Mouse (Mus musculus): Measurements from ENCODE around the gene Egr2. TPM values are rescaled to one million over a fixed set of nuclear protein-coding genes. Genes with fewer than 3 reads are reported as not detected.
A peak's percentile ranks its signal among the peaks of the same experiment; 100 is the strongest.

Gene Egr2
- total and polyA plus RNA-seq, 3 experiments: 1.0 to 4.7 (median 3.1) TPM

DNA sequence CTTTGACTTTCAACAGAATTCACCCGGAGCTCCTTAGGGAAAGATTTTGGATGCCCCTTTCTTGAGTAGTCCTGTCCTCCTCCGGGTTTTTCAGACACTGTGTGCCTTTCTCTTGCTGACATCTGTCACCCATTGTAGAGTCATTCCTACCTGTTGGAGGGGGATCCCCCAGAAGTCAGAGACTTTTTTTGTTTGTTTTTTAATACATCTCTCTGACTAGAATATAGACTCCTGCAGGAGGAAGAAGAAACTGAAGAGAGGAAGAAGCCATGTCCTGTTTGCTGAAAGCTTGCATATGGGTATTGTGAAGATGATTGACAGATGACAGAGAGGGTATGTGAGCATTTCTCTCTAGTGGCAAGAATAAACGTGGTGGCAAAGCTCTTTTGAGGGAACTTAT is 30.0 kb upstream of the Egr2 start:
- Histone ChIP-seq H3K27ac (ENCODE audit: insufficient read depth, low read depth) (no peak overlapping the region), H3K4me3 (replicated peaks in 1 of 3; ENCODE audit: low read depth in 2 of 3, low read length in 2 of 3, poor library complexity in 1 of 3) (no peak overlapping the region), H3K27me3 (replicated peaks) (no peaks in the 10 kb centered on the region), H3K4me2 (ENCODE audit: insufficient read depth, low read depth, poor library complexity, severe bottlenecking) (no peak overlapping the region), H3K36me3 (replicated peaks in 1 of 2; ENCODE audit: control insufficient read depth in 1 of 2, insufficient read depth in 1 of 2, low read length in 1 of 2) (no peaks in the 10 kb centered on the region), H3K9ac (ENCODE audit: insufficient read depth, low read depth) (no peak overlapping the region), H3K79me2 (replicated peaks; ENCODE audit: control insufficient read depth, extremely low read depth, insufficient read depth, poor library complexity, severe bottlenecking) (no peaks in the 10 kb centered on the region), H3K9me3 (replicated peaks; ENCODE audit: low read length) (peaks cover 2% of the 10 kb centered on the region), H3K4me1 (ENCODE audit: control insufficient read depth in 1 of 2, insufficient read depth in 2 of 2) (peaks cover 16 to 34% of the 10 kb centered on the region in 2 experiments)
- TF ChIP-seq TCF12 (IDR thresholded peaks at IDR 0.05; ENCODE audit: low read depth, low read length) (no peak), MXI1 (IDR thresholded peaks at IDR 0.05; ENCODE audit: low read depth, low read length) (no peak), BHLHE40 (IDR thresholded peaks at IDR 0.05; ENCODE audit: low read depth, low read length) (no peak), SIN3A (IDR thresholded peaks at IDR 0.05; ENCODE audit: low read length) (no peak), UBTF (IDR thresholded peaks at IDR 0.05; ENCODE audit: low read depth, low read length) (no peak), HCFC1 (IDR thresholded peaks at IDR 0.05; ENCODE audit: low read depth, low read length) (no peak), NELFE (IDR thresholded peaks at IDR 0.05; ENCODE audit: low read depth, low read length) (no peak), CHD2 (IDR thresholded peaks at IDR 0.05; ENCODE audit: low read length) (no peak), USF2 (conservative IDR thresholded peaks at IDR 0.05; ENCODE audit: low read depth, low read length) (no peak), CHD1 (IDR thresholded peaks at IDR 0.05; ENCODE audit: low read depth, low read length) (no peak), NRF1 (IDR thresholded peaks at IDR 0.05; ENCODE audit: low read depth, low read length) (no peak), JUND (conservative IDR thresholded peaks at IDR 0.05; ENCODE audit: low read depth, low read length) (no peak), ZNF384 (IDR thresholded peaks at IDR 0.05; ENCODE audit: low read depth, low read length) (peak; percentile 66), ZMIZ1 (IDR thresholded peaks at IDR 0.05; ENCODE audit: low read depth, low read length) (no peak), MAX (IDR thresholded peaks at IDR 0.05; ENCODE audit: low read length) (no peak), RCOR1 (conservative IDR thresholded peaks at IDR 0.05; ENCODE audit: low read depth, low read length) (no peak), MAZ (IDR thresholded peaks at IDR 0.05; ENCODE audit: low read depth, low read length) (no peak), EP300 (IDR thresholded peaks at IDR 0.05; ENCODE audit: low read length) (peak; percentile 53; the same call in 1 of the 2 replicates), CTCF (conservative IDR thresholded peaks at IDR 0.05 in 1 of 2, IDR thresholded peaks at IDR 0.05 in 1 of 2; ENCODE audit: low read depth in 2 of 2, low read length in 2 of 2) (no peak), JUN (IDR thresholded peaks at IDR 0.05; ENCODE audit: insufficient read depth, low read depth, low read length) (no peak), POLR2A (IDR thresholded peaks at IDR 0.05; ENCODE audit: low read depth, low read length) (no peak), IRF4 (IDR thresholded peaks at IDR 0.05; ENCODE audit: low read depth, low read length) (peak; percentile 49; the same call in 1 of the 2 replicates)
- dilution Hi-C loops (cut with MboI; ENCODE audit: extremely low pct_ligation_motif_present, extremely low pct_unique_long_range_greater_than_20kb, low sequenced_read_pairs) (no loop called here), in situ Hi-C loops (cut with MboI; ENCODE audit: low pct_ligation_motif_present, low pct_unique_long_range_greater_than_20kb, low sequenced_read_pairs) (no loop called here)
- DNase-seq (ENCODE audit: extremely low read depth): peak; percentile 58

DNA sequence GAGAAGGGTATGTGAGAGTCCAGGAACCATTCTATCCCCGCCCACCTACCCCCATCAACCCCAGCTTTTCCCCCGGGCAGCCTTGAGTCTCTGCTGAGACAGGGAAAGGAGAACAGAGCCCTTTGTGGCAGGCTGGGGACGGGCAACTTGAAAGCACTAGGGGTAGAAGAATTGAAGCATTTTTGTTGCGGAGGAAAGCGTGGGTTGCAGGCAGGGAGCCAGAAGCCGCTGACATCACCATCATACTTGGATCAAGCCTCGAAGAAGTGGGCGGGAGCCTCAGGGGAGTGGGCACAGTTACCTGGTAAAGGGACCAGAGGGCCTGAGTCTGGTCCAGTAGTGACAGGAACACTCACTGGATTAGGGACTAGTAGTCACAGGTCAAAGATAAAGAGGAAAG is 23.1 kb upstream of the Egr2 start:
- dilution Hi-C loops (cut with MboI; ENCODE audit: extremely low pct_ligation_motif_present, extremely low pct_unique_long_range_greater_than_20kb, low sequenced_read_pairs) (no loop called here), in situ Hi-C loops (cut with MboI; ENCODE audit: low pct_ligation_motif_present, low pct_unique_long_range_greater_than_20kb, low sequenced_read_pairs) (no loop called here)
- Histone ChIP-seq H3K27ac (ENCODE audit: insufficient read depth, low read depth) (no peak overlapping the region), H3K4me3 (replicated peaks in 1 of 3; ENCODE audit: low read depth in 2 of 3, low read length in 2 of 3, poor library complexity in 1 of 3) (no peak overlapping the region), H3K36me3 (replicated peaks in 1 of 2; ENCODE audit: control insufficient read depth in 1 of 2, insufficient read depth in 1 of 2, low read length in 1 of 2) (no peaks in the 10 kb centered on the region), H3K9me3 (replicated peaks; ENCODE audit: low read length) (peaks cover 2% of the 10 kb centered on the region), H3K79me2 (replicated peaks; ENCODE audit: control insufficient read depth, extremely low read depth, insufficient read depth, poor library complexity, severe bottlenecking) (no peaks in the 10 kb centered on the region), H3K9ac (ENCODE audit: insufficient read depth, low read depth) (no peak overlapping the region), H3K4me2 (ENCODE audit: insufficient read depth, low read depth, poor library complexity, severe bottlenecking) (no peak overlapping the region), H3K4me1 (ENCODE audit: control insufficient read depth in 1 of 2, insufficient read depth in 2 of 2) (no peaks in the 10 kb centered on the region), H3K27me3 (replicated peaks) (no peaks in the 10 kb centered on the region)
- no peak for DNase-seq (ENCODE audit: extremely low read depth)
- no peak for TF ChIP-seq GABPA (IDR thresholded peaks at IDR 0.05; ENCODE audit: insufficient replicate concordance, low read depth, low read length)
- no peak for TF ChIP-seq KAT2A (IDR thresholded peaks at IDR 0.05; ENCODE audit: insufficient replicate concordance, low read length)
- TF ChIP-seq ZKSCAN1 (IDR thresholded peaks at IDR 0.05; ENCODE audit: borderline replicate concordance, low read depth, low read length): no peak
- TF ChIP-seq ZC3H11A (IDR thresholded peaks at IDR 0.05; ENCODE audit: low read depth, low read length): no peak
- no peak for TF ChIP-seq JUND (conservative IDR thresholded peaks at IDR 0.05; ENCODE audit: low read depth, low read length)
- no peak for TF ChIP-seq SIN3A (IDR thresholded peaks at IDR 0.05; ENCODE audit: low read length)
